Mouse (Mus musculus) olfactory bulb, adult 2 months (tissue): ENCODE results near the gene Tmem108. TPM values are rescaled to one million over a fixed set of nuclear protein-coding genes. Genes with fewer than 3 reads are reported as not detected.

ENCODE experiments used
- H3K27ac ChIP-seq: fragments of 200-500 bp; 2 replicates; pipeline ENCODE4 v1.5.1; 2012; ENCODE audit warnings: low read depth, low read length; ENCODE audit not compliant: insufficient read depth
- H3K4me1 ChIP-seq: fragments of 200-500 bp; 2 replicates; pipeline ENCODE4 v1.6.1; 2012; ENCODE audit warnings: low read length; ENCODE audit not compliant: control insufficient read depth, insufficient read depth
- H3K4me3 ChIP-seq: fragments of 200-500 bp; 2 replicates; pipeline ENCODE4 v1.5.1; 2012; ENCODE audit warnings: mild to moderate bottlenecking, low read depth, low read length, moderate library complexity; ENCODE audit not compliant: insufficient read depth
- CTCF ChIP-seq: fragments of 200-500 bp; IDR thresholded peaks from 2 replicates; pipeline ENCODE4 v1.5.1; 2012; ENCODE audit warnings: low read depth, mild to moderate bottlenecking, low read length, moderate library complexity; ENCODE audit not compliant: insufficient read depth
- POLR2A ChIP-seq: fragments of 200-500 bp; IDR thresholded peaks from 2 replicates; pipeline ENCODE4 v1.6.1; 2012; ENCODE audit warnings: mild to moderate bottlenecking, low read depth, low read length, moderate library complexity; ENCODE audit not compliant: insufficient read depth
- WGBS: fragments of 180-500 bp; shearing (Covaris S2); methylation state at CpG from one replicate; pipeline ENCODE4 v1.1.7; 2018; 5-methylcytosine and 5-hydroxymethylcytosine counted together
- polyA plus RNA-seq: library from polyadenylated mRNA; stranded (reverse); fragments of >200 nt; gene quantifications from 2 replicates; pipeline ENCODE4 v1.2.4, GENCODE M21; 2012; ENCODE audit warnings: low replicate concordance; ENCODE audit not compliant: missing spikeins, insufficient read depth, insufficient read length

Gene Tmem108
- polyA plus RNA-seq, 1 experiment, result not detected

- H3K4me3 ChIP-seq, result no peak overlapping the region
- no peak overlapping the region for H3K27ac ChIP-seq
- peaks cover 21% of the 10 kb centered on the region for H3K4me1 ChIP-seq
- TF ChIP-seq CTCF (no peak), POLR2A (no peak)
- 41% methylated on average over 7 of the region's 7 CpGs for WGBS
These were observed 237.8 kb downstream of the Tmem108 start for GRCm38 (mm10) chr9:103523742-103524403.

GRCm38 (mm10) chr9:103523008-103523407 is 238.6 kb downstream of the Tmem108 start:
- peaks cover 21% of the 10 kb centered on the region for H3K4me1 ChIP-seq
- H3K4me3 ChIP-seq, result no peak overlapping the region
- H3K27ac ChIP-seq, result no peak overlapping the region
- no peak for TF ChIP-seq CTCF
- no peak for TF ChIP-seq POLR2A
- whole genome bisulfite sequencing, result 49% methylated on average over 6 of the region's 6 CpGs

- 57% methylated on average over 2 of the region's 2 CpGs for WGBS
- no peaks in the 10 kb centered on the region for H3K4me1 ChIP-seq
- no peak overlapping the region for H3K27ac ChIP-seq
- no peak overlapping the region for H3K4me3 ChIP-seq
- TF ChIP-seq POLR2A (no peak), CTCF (no peak)
These were observed 247.8 kb downstream of the Tmem108 start for GRCm38 (mm10) chr9:103513884-103514283.

- TF ChIP-seq CTCF (no peak), POLR2A (no peak)
- H3K4me1 ChIP-seq, result no peaks in the 10 kb centered on the region
These were observed 249.4 kb downstream of the Tmem108 start for GRCm38 (mm10) chr9:103512257-103512656.

GRCm38 (mm10) chr9:103506968-103507584 is 254.6 kb downstream of the Tmem108 start:
- 90% methylated on average over 7 of the region's 7 CpGs for WGBS
- Histone ChIP-seq H3K4me3 (no peak overlapping the region), H3K4me1 (peaks cover 7% of the 10 kb centered on the region), H3K27ac (no peak overlapping the region)
- no peak for TF ChIP-seq CTCF
- TF ChIP-seq POLR2A, result no peak

More at GRCm38 (mm10) chr9:103512257-103512656, 249.4 kb downstream of the Tmem108 start:
- WGBS, result 87% methylated on average over 6 of the region's 6 CpGs
- Histone ChIP-seq H3K27ac (no peak overlapping the region), H3K4me3 (no peak overlapping the region)

GRCm38 (mm10) chr9:103505067-103505466 is 256.6 kb downstream of the Tmem108 start:
- no peak overlapping the region for H3K27ac ChIP-seq
- peaks cover 17% of the 10 kb centered on the region for H3K4me1 ChIP-seq
- TF ChIP-seq CTCF, result no peak
- TF ChIP-seq POLR2A, result no peak
- H3K4me3 ChIP-seq, result no peak overlapping the region
- 77% methylated on average over 5 of the region's 5 CpGs for WGBS

GRCm38 (mm10) chr9:103504646-103505045 is 257.0 kb downstream of the Tmem108 start:
- Histone ChIP-seq H3K4me1 (peaks cover 17% of the 10 kb centered on the region), H3K4me3 (no peak overlapping the region), H3K27ac (no peak overlapping the region)
- 67% methylated on average over 1 of the region's 1 CpGs for WGBS
- TF ChIP-seq POLR2A, result no peak
- no peak for TF ChIP-seq CTCF

- no peak overlapping the region for H3K4me3 ChIP-seq
- peaks cover 18% of the 10 kb centered on the region for H3K4me1 ChIP-seq
- 81% methylated on average over 3 of the region's 3 CpGs for WGBS
- TF ChIP-seq CTCF (no peak), POLR2A (no peak)
- H3K27ac ChIP-seq, result no peak overlapping the region
These were observed 257.9 kb downstream of the Tmem108 start for GRCm38 (mm10) chr9:103503586-103504298.

GRCm38 (mm10) chr9:103502655-103503054 is 259.0 kb downstream of the Tmem108 start:
- TF ChIP-seq POLR2A (no peak), CTCF (no peak)
- peaks cover 20% of the 10 kb centered on the region for H3K4me1 ChIP-seq
- 100% methylated on average over 2 of the region's 2 CpGs for WGBS
- H3K4me3 ChIP-seq, result no peak overlapping the region
- no peak overlapping the region for H3K27ac ChIP-seq
